Mouse (Mus musculus): ENCODE results near the gene Map3k11.

DNA sequence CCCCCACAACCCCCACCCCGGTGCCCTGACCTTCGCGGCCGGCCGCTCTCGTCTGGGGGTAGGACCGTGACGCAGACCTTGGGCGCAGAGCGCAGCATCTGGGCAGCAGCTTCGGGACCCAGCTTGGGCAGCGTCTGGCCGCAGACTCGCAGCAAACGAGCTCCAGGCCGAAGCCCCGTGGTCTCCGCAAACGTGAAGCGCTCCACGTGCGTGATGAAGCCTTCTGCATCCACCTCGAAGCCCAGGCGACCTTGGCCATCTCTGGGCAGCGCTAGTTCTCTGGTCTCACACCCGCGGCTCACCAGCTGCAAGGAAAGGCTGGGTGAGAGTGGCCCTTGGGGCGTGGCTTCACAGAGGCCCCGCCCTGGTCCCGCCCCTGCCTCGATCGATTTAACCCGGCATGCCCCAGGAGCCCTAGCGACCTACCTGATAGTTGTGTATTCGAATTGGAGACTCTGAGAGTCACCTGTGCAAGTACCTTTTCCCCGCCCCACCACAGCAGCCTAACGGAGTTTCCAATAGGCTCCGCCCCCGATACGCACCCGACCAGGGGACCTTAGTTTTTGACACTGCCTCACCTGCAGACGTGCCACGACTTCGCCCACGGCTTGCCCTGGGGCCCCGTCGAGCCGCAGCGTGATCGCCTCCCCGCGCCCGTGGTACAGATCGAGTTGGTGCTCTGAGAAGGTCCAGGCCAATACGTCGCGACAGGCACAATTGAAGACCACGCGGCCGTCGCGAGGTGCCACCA is 34.4 kb upstream of the Map3k11 start:
- no peak for TF ChIP-seq CTCF (IDR thresholded peaks at IDR 0.05; ENCODE audit: low read depth)
- TF ChIP-seq EP300 (optimal IDR thresholded peaks at IDR 0.05), result no peak

All from stomach, postnatal 0 days (tissue).